Mouse (Mus musculus): ENCODE measurements at regions not wholly inside any gene's neighbourhood (a gene's known extent, or its start where the extent isn't known, plus 50 kb on each side); places are given as distances from the start of the nearest gene placed in this dataset.

GRCm38 (mm10) chr10:96325297-96325696, 188.9 kb downstream of the Gm5426 start:
- DNase-seq (ENCODE audit: low spot score): no peak

GRCm38 (mm10) chr10:96330639-96331487, 194.5 kb downstream of the Gm5426 start:
- no peak for DNase-seq (ENCODE audit: low spot score)

GRCm38 (mm10) chr10:96332731-96333201, 196.4 kb downstream of the Gm5426 start:
- peak; percentile 14 for DNase-seq (ENCODE audit: low spot score)

- no peak for DNase-seq (ENCODE audit: low spot score)
Measured at GRCm38 (mm10) chr10:96333224-96333623, 196.8 kb downstream of the Gm5426 start.

- DNase-seq (ENCODE audit: low spot score): no peak
Measured at GRCm38 (mm10) chr10:96336271-96336670, 199.9 kb downstream of the Gm5426 start.

- no peak for DNase-seq (ENCODE audit: low spot score)
Measured at GRCm38 (mm10) chr10:96337088-96337666, 200.8 kb downstream of the Gm5426 start.

GRCm38 (mm10) chr10:96337797-96338608, 201.6 kb downstream of the Gm5426 start:
- DNase-seq (ENCODE audit: low spot score): peak; percentile 10

GRCm38 (mm10) chr10:96338609-96338978, 202.2 kb downstream of the Gm5426 start:
- DNase-seq (ENCODE audit: low spot score): peak; percentile 10

GRCm38 (mm10) chr10:96342476-96342875, 206.1 kb downstream of the Gm5426 start:
- no peak for DNase-seq (ENCODE audit: low spot score)

- DNase-seq (ENCODE audit: low spot score): no peak
Measured at GRCm38 (mm10) chr10:96343666-96344065, 207.3 kb downstream of the Gm5426 start.

- DNase-seq (ENCODE audit: low spot score): no peak
Measured at GRCm38 (mm10) chr10:96350692-96351091, 214.3 kb downstream of the Gm5426 start.

GRCm38 (mm10) chr10:96351320-96351719, 214.9 kb downstream of the Gm5426 start:
- DNase-seq (ENCODE audit: low spot score): no peak

- DNase-seq (ENCODE audit: low spot score): peak; percentile 9
Measured at GRCm38 (mm10) chr10:96356980-96357624, 220.7 kb downstream of the Gm5426 start.

- DNase-seq (ENCODE audit: low spot score): no peak
Measured at GRCm38 (mm10) chr10:96357632-96358031, 221.2 kb downstream of the Gm5426 start.

- no peak for DNase-seq (ENCODE audit: low spot score)
Measured at GRCm38 (mm10) chr10:96358984-96359383, 222.6 kb downstream of the Gm5426 start.

- no peak for DNase-seq (ENCODE audit: low spot score)
Measured at GRCm38 (mm10) chr10:96362211-96362610, 225.8 kb downstream of the Gm5426 start.

GRCm38 (mm10) chr10:96363867-96364266, 227.5 kb downstream of the Gm5426 start:
- no peak for DNase-seq (ENCODE audit: low spot score)

- DNase-seq (ENCODE audit: low spot score): no peak
Measured at GRCm38 (mm10) chr10:96365101-96365500, 228.7 kb downstream of the Gm5426 start.

- no peak for DNase-seq (ENCODE audit: low spot score)
Measured at GRCm38 (mm10) chr10:96366871-96367270, 230.5 kb downstream of the Gm5426 start.

GRCm38 (mm10) chr10:96370547-96371320, 234.3 kb downstream of the Gm5426 start:
- no peak for DNase-seq (ENCODE audit: low spot score)

GRCm38 (mm10) chr10:96371321-96371653, 234.9 kb downstream of the Gm5426 start:
- no peak for DNase-seq (ENCODE audit: low spot score)
